Mouse (Mus musculus) mouse trophoblast stem cell (cell line): ENCODE data around the gene Ess2.

Experiments used
- in situ Hi-C, 2 experiments: fragments of 300-500 bp; cut with MseI, MboI; formaldehyde crosslinking; loops; 2 replicates in 1 of 2; 3 replicates in 1 of 2; pipeline ENCODE4 v1.15.1; 2025

Ess2 gene

GRCm38 (mm10) chr16:17921325-17922162 lies 10.4 kb upstream of the Ess2 start:
- in situ Hi-C loops, result no loop called here

- in situ Hi-C loops, result no loop called here
Observed at GRCm38 (mm10) chr16:17920586-17920985, 9.4 kb upstream of the Ess2 start.

GRCm38 (mm10) chr16:17914307-17915249 lies 3.4 kb upstream of the Ess2 start, which contains the start of gene Gsc2:
Gene Gsc2 (minus strand): TSS chr16:17915059.
- in situ Hi-C loops, result no loop called here

GRCm38 (mm10) chr16:17898462-17898861 lies 12.7 kb downstream of the Ess2 start, which contains the start of the genes Dgcr2 and Tssk2:
Gene Dgcr2 (minus strand): TSS chr16:17898562.
Gene Tssk2 (plus strand): TSS chr16:17898637.
- in situ Hi-C loops, result no loop called here

GRCm38 (mm10) chr16:17896091-17896490 lies 15.1 kb downstream of the Ess2 start:
- in situ Hi-C loops, result no loop called here

- in situ Hi-C loops, result no loop called here
Observed at GRCm38 (mm10) chr16:17893923-17894322, 17.2 kb downstream of the Ess2 start, which contains the start of gene Tssk1. Gene Tssk1 (plus strand): TSS chr16:17894223.

- in situ Hi-C loops, result no loop called here
Observed at GRCm38 (mm10) chr16:17892606-17893005, 18.5 kb downstream of the Ess2 start.

GRCm38 (mm10) chr16:17891567-17891959 lies 19.6 kb downstream of the Ess2 start, which contains the start of gene Gm20518:
Gene Gm20518 (minus strand): TSS chr16:17891671.
- in situ Hi-C loops, result no loop called here

- in situ Hi-C loops, result no loop called here
Observed at GRCm38 (mm10) chr16:17890917-17891566, 20.1 kb downstream of the Ess2 start.

- in situ Hi-C loops, result no loop called here
Observed at GRCm38 (mm10) chr16:17890342-17890727, 20.8 kb downstream of the Ess2 start.

GRCm38 (mm10) chr16:17889689-17890341 lies 21.3 kb downstream of the Ess2 start:
- in situ Hi-C loops, result no loop called here

- in situ Hi-C loops, result no loop called here
Observed at GRCm38 (mm10) chr16:17884116-17884515, 27.0 kb downstream of the Ess2 start.

- in situ Hi-C loops, result no loop called here
Observed at GRCm38 (mm10) chr16:17882196-17882595, 29.0 kb downstream of the Ess2 start.

- in situ Hi-C loops, result no loop called here
Observed at GRCm38 (mm10) chr16:17879571-17879970, 31.6 kb downstream of the Ess2 start.

GRCm38 (mm10) chr16:17876096-17876495 lies 35.1 kb downstream of the Ess2 start:
- in situ Hi-C loops, result no loop called here

- in situ Hi-C loops, result no loop called here
Observed at GRCm38 (mm10) chr16:17875174-17875573, 36.0 kb downstream of the Ess2 start.

- in situ Hi-C loops, result no loop called here
Observed at GRCm38 (mm10) chr16:17872995-17873394, 38.2 kb downstream of the Ess2 start.

GRCm38 (mm10) chr16:17871248-17871647 lies 39.9 kb downstream of the Ess2 start:
- in situ Hi-C loops, result no loop called here

- in situ Hi-C loops, result no loop called here
Observed at GRCm38 (mm10) chr16:17865770-17866169, 45.4 kb downstream of the Ess2 start.

GRCm38 (mm10) chr16:17865293-17865692 lies 45.9 kb downstream of the Ess2 start:
- in situ Hi-C loops, result no loop called here

- in situ Hi-C loops, result no loop called here
Observed at GRCm38 (mm10) chr16:17858592-17858991, 52.6 kb downstream of the Ess2 start.
